Mouse (Mus musculus) MEL (cell line): ENCODE measurements around the gene Olfr1192-ps1. TPM values are rescaled to one million over a fixed set of nuclear protein-coding genes. Genes with fewer than 3 reads are reported as not detected.
"Not testable (repeated sequence)": the region's sequence is repeated elsewhere in the genome, so short reads cannot be mapped to it uniquely, and the experiment has no call there.

Experiments used
- DNase-seq: peaks from one replicate; pipeline ENCODE4 v3.0.0; 2011; ENCODE audit warnings: low read depth, low spot score
- H3K27ac ChIP-seq: 2 replicates; pipeline ENCODE4 v1.5.1; 2012; ENCODE audit warnings: low read depth, mild to moderate bottlenecking, control low read depth, low read length, moderate library complexity; ENCODE audit not compliant: control insufficient read depth
- H3K27me3 ChIP-seq, 2 experiments: fragments of 150-350 bp in 1 of 2; sonication (generic) in 1 of 2; 2 replicates each; pipeline ENCODE4 v1.6.1; 2012; ENCODE audit warnings: low read length in 2 of 2, mild to moderate bottlenecking in 2 of 2, improper control_type of control experiment in 1 of 2, moderate library complexity in 1 of 2; ENCODE audit not compliant: insufficient read depth in 2 of 2, control insufficient read depth in 1 of 2
- H3K36me3 ChIP-seq, 2 experiments: 2 replicates each; pipeline ENCODE4 v1.6.1; 2012 to 2014; ENCODE audit warnings: low read length in 2 of 2, improper control_type of control experiment in 1 of 2, inconsistent platforms in 1 of 2, mild to moderate bottlenecking in 1 of 2; ENCODE audit not compliant: insufficient read depth in 2 of 2, control insufficient read depth in 1 of 2
- H3K4me1 ChIP-seq, 2 experiments: fragments of 150-350 bp in 1 of 2; sonication (generic) in 1 of 2; 2 replicates each; pipeline ENCODE4 v1.6.1; 2012; ENCODE audit warnings: low read length in 2 of 2, improper control_type of control experiment in 1 of 2, mild to moderate bottlenecking in 1 of 2; ENCODE audit not compliant: insufficient read depth in 2 of 2, control insufficient read depth in 1 of 2
- H3K4me3 ChIP-seq, 2 experiments: fragments of 150-350 bp in 1 of 2; sonication (generic) in 1 of 2; 2 replicates each; pipeline ENCODE4 v1.5.1; 2012; ENCODE audit warnings: low read depth in 2 of 2, low read length in 2 of 2, mild to moderate bottlenecking in 2 of 2, moderate library complexity in 2 of 2, control low read depth in 1 of 2, improper control_type of control experiment in 1 of 2; ENCODE audit not compliant: control insufficient read depth in 1 of 2, insufficient read depth in 1 of 2
- H3K79me2 ChIP-seq: 2 replicates; pipeline ENCODE4 v1.6.1; 2012; ENCODE audit warnings: mild to moderate bottlenecking, low read length, moderate library complexity; ENCODE audit not compliant: control insufficient read depth, poor library complexity, insufficient read depth
- H3K9ac ChIP-seq: 2 replicates; pipeline ENCODE4 v1.6.1; 2012; ENCODE audit warnings: low read depth, mild to moderate bottlenecking, control low read depth, low read length, moderate library complexity; ENCODE audit not compliant: control insufficient read depth, poor library complexity, severe bottlenecking
- H3K9me3 ChIP-seq: fragments of 150-350 bp; sonication (generic); replicated peaks from 2 replicates; pipeline ENCODE4 v1.6.1; 2012; ENCODE audit warnings: mild to moderate bottlenecking, low read length, improper control_type of control experiment, moderate library complexity; ENCODE audit not compliant: insufficient read depth
- CHD1 ChIP-seq: IDR thresholded peaks from 2 replicates; pipeline ENCODE4 v1.6.1; 2012; ENCODE audit warnings: low read depth, mild to moderate bottlenecking, inconsistent platforms, low read length, improper control_type of control experiment
- CHD2 ChIP-seq: IDR thresholded peaks from 2 replicates; pipeline ENCODE4 v1.6.1; 2011; ENCODE audit warnings: low read length, improper control_type of control experiment
- E2F4 ChIP-seq: IDR thresholded peaks from 2 replicates; pipeline ENCODE4 v1.6.1; 2011; ENCODE audit warnings: low read depth, low read length, improper control_type of control experiment, borderline replicate concordance
- ELF1 ChIP-seq: IDR thresholded peaks from 2 replicates; pipeline ENCODE4 v1.6.1; 2014; ENCODE audit warnings: low read depth, mild to moderate bottlenecking, inconsistent platforms, low read length, improper control_type of control experiment, moderate library complexity
- EP300 ChIP-seq, 2 experiments: IDR thresholded peaks; 2 replicates each; pipeline ENCODE4 v1.6.1; 2011; ENCODE audit warnings: improper control_type of control experiment in 2 of 2, low read length in 2 of 2, low read depth in 1 of 2, mild to moderate bottlenecking in 1 of 2
- GABPA ChIP-seq: IDR thresholded peaks from 2 replicates; pipeline ENCODE4 v1.6.1; 2012; ENCODE audit warnings: low read depth, mild to moderate bottlenecking, inconsistent platforms, low read length, improper control_type of control experiment, moderate library complexity
- GATA1 ChIP-seq: IDR thresholded peaks from 2 replicates; pipeline ENCODE4 v1.6.1; 2011; ENCODE audit warnings: low read depth, low read length, improper control_type of control experiment
- JUND ChIP-seq: IDR thresholded peaks from 2 replicates; pipeline ENCODE4 v1.6.1; 2011; ENCODE audit warnings: low read depth, mild to moderate bottlenecking, improper control_type of control experiment, low read length
- MAFK ChIP-seq: IDR thresholded peaks from 2 replicates; pipeline ENCODE4 v1.6.1; 2011; ENCODE audit warnings: low read depth, mild to moderate bottlenecking, low read length, improper control_type of control experiment, borderline replicate concordance
- MAX ChIP-seq: IDR thresholded peaks from 2 replicates; pipeline ENCODE4 v1.6.1; 2011; ENCODE audit warnings: low read length, improper control_type of control experiment
- MAZ ChIP-seq: IDR thresholded peaks from 2 replicates; pipeline ENCODE4 v1.6.1; 2012; ENCODE audit warnings: low read depth, mild to moderate bottlenecking, inconsistent platforms, low read length, improper control_type of control experiment
- MXI1 ChIP-seq: IDR thresholded peaks from 2 replicates; pipeline ENCODE4 v1.6.1; 2011; ENCODE audit warnings: mild to moderate bottlenecking, low read depth, low read length, improper control_type of control experiment
- NELFE ChIP-seq: IDR thresholded peaks from 2 replicates; pipeline ENCODE4 v1.6.1; 2011; ENCODE audit warnings: low read depth, low read length, improper control_type of control experiment
- POLR2A ChIP-seq, 2 experiments: IDR thresholded peaks; 2 replicates each; pipeline ENCODE4 v1.6.1; 2011 to 2012; ENCODE audit warnings: low read length in 2 of 2, mild to moderate bottlenecking in 2 of 2, control low read depth in 1 of 2, improper control_type of control experiment in 1 of 2, low read depth in 1 of 2, moderate library complexity in 1 of 2; ENCODE audit not compliant: control insufficient read depth in 1 of 2, insufficient read depth in 1 of 2, poor library complexity in 1 of 2
- POLR2AphosphoS5 ChIP-seq: IDR thresholded peaks from 2 replicates; pipeline ENCODE4 v1.6.1; 2012; ENCODE audit warnings: low read depth, borderline replicate concordance, mild to moderate bottlenecking, inconsistent platforms, low read length, moderate library complexity, mixed read lengths
- RAD21 ChIP-seq: IDR thresholded peaks from 2 replicates; pipeline ENCODE4 v1.6.1; 2011; ENCODE audit warnings: mild to moderate bottlenecking, low read depth, low read length, improper control_type of control experiment
- RCOR1 ChIP-seq: IDR thresholded peaks from 2 replicates; pipeline ENCODE4 v1.6.1; 2012; ENCODE audit warnings: low read depth, mild to moderate bottlenecking, inconsistent platforms, low read length, improper control_type of control experiment
- SMC3 ChIP-seq: IDR thresholded peaks from 2 replicates; pipeline ENCODE4 v1.6.1; 2011; ENCODE audit warnings: low read depth, low read length, improper control_type of control experiment
- TBP ChIP-seq: IDR thresholded peaks from 2 replicates; pipeline ENCODE4 v1.8.0; 2011; ENCODE audit warnings: low read depth, low read length, improper control_type of control experiment
- USF1 ChIP-seq: IDR thresholded peaks from 2 replicates; pipeline ENCODE4 v1.6.1; 2014; ENCODE audit warnings: low read depth, mild to moderate bottlenecking, inconsistent platforms, low read length, improper control_type of control experiment, moderate library complexity
- ZC3H11A ChIP-seq: IDR thresholded peaks from 2 replicates; pipeline ENCODE4 v1.6.1; 2012; ENCODE audit warnings: low read depth, mild to moderate bottlenecking, inconsistent platforms, low read length, improper control_type of control experiment
- ZKSCAN1 ChIP-seq: IDR thresholded peaks from 2 replicates; pipeline ENCODE4 v1.6.1; 2012; ENCODE audit warnings: low read depth, mild to moderate bottlenecking, inconsistent platforms, low read length, improper control_type of control experiment, moderate library complexity
- ZNF384 ChIP-seq: IDR thresholded peaks from 2 replicates; pipeline ENCODE4 v1.6.1; 2012; ENCODE audit warnings: low read depth, mild to moderate bottlenecking, inconsistent platforms, low read length, improper control_type of control experiment
- polyA plus RNA-seq, 2 experiments: library from polyadenylated mRNA; stranded (reverse) in 1 of 2; unstranded in 1 of 2; fragments of >175 nt in 1 of 2; fragments of >200 nt in 1 of 2; gene quantifications; 2 replicates each; pipeline versions ENCODE4 v1.2.1 to v1.2.4; 2012; ENCODE audit warnings: low replicate concordance in 2 of 2, low read depth in 1 of 2; ENCODE audit not compliant: insufficient read length in 2 of 2, insufficient read depth in 1 of 2, missing spikeins in 1 of 2
- total RNA-seq: library from RNA; depleted of rRNA; stranded (reverse); fragments of 300-350 nt; gene quantifications from 2 replicates; pipeline ENCODE4 v1.2.3, GENCODE M21; 2012; rRNA removed

Olfr1192-ps1 gene
- total RNA-seq (not detected in 2 replicates), polyA plus RNA-seq (not detected)

- Histone ChIP-seq H3K27ac (no peak within 1 kb of the TSS), H3K79me2 (no peaks in the 10 kb centered on the region), H3K9ac (no peak within 1 kb of the TSS), H3K36me3 (no peaks in the 10 kb centered on the region), H3K27me3 (no peaks in the 10 kb centered on the region), H3K9me3 (no peaks in the 10 kb centered on the region), H3K4me1 (no peaks in the 10 kb centered on the region), H3K4me3 (no peak within 1 kb of the TSS)
- DNase-seq = no peak
- no peak for TF ChIP-seq E2F4
- TF ChIP-seq ELF1 = no peak
- TF ChIP-seq JUND = no peak
- TF ChIP-seq NELFE = no peak
- no peak for TF ChIP-seq MAX
- TF ChIP-seq CHD1 = no peak
- no peak for TF ChIP-seq ZKSCAN1
- no peak for TF ChIP-seq MAZ
- no peak for TF ChIP-seq GATA1
- no peak for TF ChIP-seq MXI1
Measured at GRCm38 (mm10) chr2:88648209-88648608, at the start of gene Olfr1192-ps1. Olfr1192-ps1 (plus strand) TSS chr2:88648509.

GRCm38 (mm10) chr2:88640242-88640641 lies 8.1 kb upstream of the Olfr1192-ps1 start, which contains the start of gene Olfr1191-ps1:
Olfr1191-ps1 (plus strand) TSS chr2:88640542.
- H3K4me1 ChIP-seq, H3K9me3 ChIP-seq, H3K27me3 ChIP-seq, H3K27ac ChIP-seq, H3K36me3 ChIP-seq, H3K79me2 ChIP-seq, DNase-seq, H3K9ac ChIP-seq, H3K4me3 ChIP-seq: not testable (repeated sequence)

GRCm38 (mm10) chr2:88675328-88675727 lies 27.0 kb downstream of the Olfr1192-ps1 start, which contains the start of gene Olfr1193:
Olfr1193 (plus strand) TSS chr2:88675628.
- DNase-seq, H3K36me3 ChIP-seq, H3K4me1 ChIP-seq, H3K27ac ChIP-seq, H3K4me3 ChIP-seq, H3K27me3 ChIP-seq, H3K79me2 ChIP-seq, H3K9ac ChIP-seq, H3K9me3 ChIP-seq: not testable (repeated sequence)

GRCm38 (mm10) chr2:88689087-88689486 lies 40.8 kb downstream of the Olfr1192-ps1 start, which contains the start of gene Olfr1195:
Olfr1195 (minus strand) TSS chr2:88689187.
- Histone ChIP-seq H3K36me3 (no peaks in the 10 kb centered on the region), H3K4me1 (no peaks in the 10 kb centered on the region), H3K79me2 (no peaks in the 10 kb centered on the region), H3K9ac (no peak within 1 kb of the TSS), H3K27me3 (no peaks in the 10 kb centered on the region), H3K4me3 (no peak within 1 kb of the TSS), H3K27ac (no peak within 1 kb of the TSS), H3K9me3 (no peaks in the 10 kb centered on the region)
- DNase-seq = no peak
- no peak for TF ChIP-seq POLR2A (IDR thresholded peaks at IDR 0.05; ENCODE audit: control insufficient read depth in 1 of 2, insufficient read depth in 1 of 2, low read depth in 1 of 2, low read length in 2 of 2, poor library complexity in 1 of 2)
- no peak for TF ChIP-seq SMC3
- no peak for TF ChIP-seq POLR2AphosphoS5
- no peak for TF ChIP-seq TBP
- no peak for TF ChIP-seq E2F4
- no peak for TF ChIP-seq GABPA
- no peak for TF ChIP-seq ZC3H11A
- no peak for TF ChIP-seq MAX
- TF ChIP-seq ZNF384 = no peak
- TF ChIP-seq RCOR1 = no peak
- no peak for TF ChIP-seq MAFK
- TF ChIP-seq RAD21 = no peak
- no peak for TF ChIP-seq USF1
- TF ChIP-seq CHD2 = no peak
- TF ChIP-seq EP300 (IDR thresholded peaks at IDR 0.05; ENCODE audit: low read depth in 1 of 2, low read length in 2 of 2) = no peak
- TF ChIP-seq CHD1 = no peak
